In the genomic region with DNA sequence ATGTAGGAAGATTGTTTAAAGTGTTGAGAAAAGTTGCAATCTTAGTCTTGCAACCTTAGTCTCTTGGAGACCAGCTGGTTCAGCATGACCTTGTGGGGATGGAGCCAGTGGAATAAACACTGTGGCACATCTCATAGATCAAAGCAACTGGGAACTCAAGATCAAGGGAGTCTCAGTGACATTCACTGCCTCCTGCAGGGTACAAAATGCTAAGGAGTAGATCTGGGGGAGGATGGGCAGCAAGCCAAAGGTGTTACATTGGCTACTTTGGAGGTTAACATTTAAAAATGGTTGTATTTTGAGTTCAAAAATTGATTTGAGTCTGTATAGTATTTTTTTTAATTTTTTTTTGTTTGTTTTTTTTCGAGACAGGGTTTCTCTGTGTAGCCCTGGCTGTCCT, we compare ENCODE assay signal across 13 mouse cellular contexts.
"Had no signal": no experiment of that assay in that cellular context is flagged by ENCODE, and none has a peak within 500 bp of the region (broad histone marks: within the 10 kb centered on the region; RNA-seq: fewer than 3 reads in every experiment).

No protein-coding gene starts in this region.

- DNase-seq: gastrocnemius, adult 2 months; gastrocnemius, postnatal 10 days; gastrocnemius, postnatal 25 days; heart, adult 18-20 months; heart, postnatal 10 days; heart, postnatal 4 days; kidney, adult 18-20 months; kidney, adult 8-10 months; kidney, postnatal 10 days; kidney, postnatal 25 days; kidney, postnatal 4 days; liver; liver, embryonic 13.5 days had no signal
